Mouse (Mus musculus): ENCODE results near the gene Ets1. TPM values are rescaled to one million over a fixed set of nuclear protein-coding genes. Genes with fewer than 3 reads are reported as not detected.

Ets1 gene
- polyA plus RNA-seq, 1 experiment = 7.7 TPM

- Histone ChIP-seq H3K27ac (ENCODE audit: insufficient read depth, low read length) (no peak overlapping the region), H3K4me1 (ENCODE audit: control insufficient read depth, insufficient read depth, low read length) (no peaks in the 10 kb centered on the region), H3K4me3 (ENCODE audit: insufficient read depth, low read length) (no peak overlapping the region)
- TF ChIP-seq POLR2A (IDR thresholded peaks at IDR 0.05; ENCODE audit: extremely low read depth, insufficient read depth, low read length) (no peak), CTCF (IDR thresholded peaks at IDR 0.05; ENCODE audit: extremely low read depth, insufficient read depth, low read length) (no peak)
Measured at GRCm38 (mm10) chr9:32644981-32645380, 9.0 kb downstream of the Ets1 start.

- TF ChIP-seq POLR2A (IDR thresholded peaks at IDR 0.05; ENCODE audit: extremely low read depth, insufficient read depth, low read length) (no peak), CTCF (IDR thresholded peaks at IDR 0.05; ENCODE audit: extremely low read depth, insufficient read depth, low read length) (no peak)
- no peak overlapping the region for H3K27ac ChIP-seq (ENCODE audit: insufficient read depth, low read length)
- no peaks in the 10 kb centered on the region for H3K4me1 ChIP-seq (ENCODE audit: control insufficient read depth, insufficient read depth, low read length)
- no peak overlapping the region for H3K4me3 ChIP-seq (ENCODE audit: insufficient read depth, low read length)
Measured at GRCm38 (mm10) chr9:32645475-32645874, 9.5 kb downstream of the Ets1 start.

GRCm38 (mm10) chr9:32646539-32647258, 10.7 kb downstream of the Ets1 start:
- no peaks in the 10 kb centered on the region for H3K4me1 ChIP-seq (ENCODE audit: control insufficient read depth, insufficient read depth, low read length)
- H3K27ac ChIP-seq (ENCODE audit: insufficient read depth, low read length) = no peak overlapping the region
- TF ChIP-seq CTCF (IDR thresholded peaks at IDR 0.05; ENCODE audit: extremely low read depth, insufficient read depth, low read length) (no peak), POLR2A (IDR thresholded peaks at IDR 0.05; ENCODE audit: extremely low read depth, insufficient read depth, low read length) (no peak)

GRCm38 (mm10) chr9:32647506-32648250, 11.7 kb downstream of the Ets1 start:
- no peak for TF ChIP-seq POLR2A (IDR thresholded peaks at IDR 0.05; ENCODE audit: extremely low read depth, insufficient read depth, low read length)
- no peak for TF ChIP-seq CTCF (IDR thresholded peaks at IDR 0.05; ENCODE audit: extremely low read depth, insufficient read depth, low read length)
- H3K4me1 ChIP-seq (ENCODE audit: control insufficient read depth, insufficient read depth, low read length) = no peaks in the 10 kb centered on the region
- H3K4me3 ChIP-seq (ENCODE audit: insufficient read depth, low read length) = no peak overlapping the region
- H3K27ac ChIP-seq (ENCODE audit: insufficient read depth, low read length) = no peak overlapping the region

More at GRCm38 (mm10) chr9:32646539-32647258, 10.7 kb downstream of the Ets1 start:
- H3K4me3 ChIP-seq (ENCODE audit: insufficient read depth, low read length) = no peak overlapping the region

GRCm38 (mm10) chr9:32648286-32648685, 12.3 kb downstream of the Ets1 start:
- Histone ChIP-seq H3K4me1 (ENCODE audit: control insufficient read depth, insufficient read depth, low read length) (no peaks in the 10 kb centered on the region), H3K27ac (ENCODE audit: insufficient read depth, low read length) (no peak overlapping the region)
- TF ChIP-seq CTCF (IDR thresholded peaks at IDR 0.05; ENCODE audit: extremely low read depth, insufficient read depth, low read length) (no peak), POLR2A (IDR thresholded peaks at IDR 0.05; ENCODE audit: extremely low read depth, insufficient read depth, low read length) (no peak)

GRCm38 (mm10) chr9:32650738-32651137, 14.7 kb downstream of the Ets1 start:
- Histone ChIP-seq H3K27ac (ENCODE audit: insufficient read depth, low read length) (no peak overlapping the region), H3K4me3 (ENCODE audit: insufficient read depth, low read length) (no peak overlapping the region), H3K4me1 (ENCODE audit: control insufficient read depth, insufficient read depth, low read length) (no peaks in the 10 kb centered on the region)
- TF ChIP-seq POLR2A (IDR thresholded peaks at IDR 0.05; ENCODE audit: extremely low read depth, insufficient read depth, low read length) (no peak), CTCF (IDR thresholded peaks at IDR 0.05; ENCODE audit: extremely low read depth, insufficient read depth, low read length) (no peak)

More at GRCm38 (mm10) chr9:32648286-32648685, 12.3 kb downstream of the Ets1 start:
- H3K4me3 ChIP-seq (ENCODE audit: insufficient read depth, low read length) = no peak overlapping the region

- no peaks in the 10 kb centered on the region for H3K4me1 ChIP-seq (ENCODE audit: control insufficient read depth, insufficient read depth, low read length)
- no peak overlapping the region for H3K4me3 ChIP-seq (ENCODE audit: insufficient read depth, low read length)
- TF ChIP-seq POLR2A (IDR thresholded peaks at IDR 0.05; ENCODE audit: extremely low read depth, insufficient read depth, low read length) (no peak), CTCF (IDR thresholded peaks at IDR 0.05; ENCODE audit: extremely low read depth, insufficient read depth, low read length) (no peak)
Measured at GRCm38 (mm10) chr9:32652112-32652511, 16.1 kb downstream of the Ets1 start.

GRCm38 (mm10) chr9:32654305-32654704, 18.3 kb downstream of the Ets1 start:
- no peak overlapping the region for H3K27ac ChIP-seq (ENCODE audit: insufficient read depth, low read length)
- no peaks in the 10 kb centered on the region for H3K4me1 ChIP-seq (ENCODE audit: control insufficient read depth, insufficient read depth, low read length)
- no peak overlapping the region for H3K4me3 ChIP-seq (ENCODE audit: insufficient read depth, low read length)
- TF ChIP-seq CTCF (IDR thresholded peaks at IDR 0.05; ENCODE audit: extremely low read depth, insufficient read depth, low read length) = no peak
- no peak for TF ChIP-seq POLR2A (IDR thresholded peaks at IDR 0.05; ENCODE audit: extremely low read depth, insufficient read depth, low read length)

More at GRCm38 (mm10) chr9:32652112-32652511, 16.1 kb downstream of the Ets1 start:
- no peak overlapping the region for H3K27ac ChIP-seq (ENCODE audit: insufficient read depth, low read length)

GRCm38 (mm10) chr9:32656351-32656844, 20.4 kb downstream of the Ets1 start:
- Histone ChIP-seq H3K27ac (ENCODE audit: insufficient read depth, low read length) (peak overlapping the region; percentile 81), H3K4me3 (ENCODE audit: insufficient read depth, low read length) (no peak overlapping the region), H3K4me1 (ENCODE audit: control insufficient read depth, insufficient read depth, low read length) (no peaks in the 10 kb centered on the region)
- TF ChIP-seq POLR2A (IDR thresholded peaks at IDR 0.05; ENCODE audit: extremely low read depth, insufficient read depth, low read length) (no peak), CTCF (IDR thresholded peaks at IDR 0.05; ENCODE audit: extremely low read depth, insufficient read depth, low read length) (no peak)

Data from cortical plate, adult 2 months (tissue).